Mouse (Mus musculus) heart, embryonic 13.5 days (tissue): ENCODE data around the gene Ntrk3. TPM values are rescaled to one million over a fixed set of nuclear protein-coding genes. Genes with fewer than 3 reads are reported as not detected.

Source experiments
- ATAC-seq: fragments of 200-750 bp; cut with Nextera tagmentation; 2 replicates; pipeline ENCODE4 v1.8.0; 2017; ENCODE audit warnings: moderate TSS enrichment; ENCODE audit not compliant: insufficient number of reproducible peaks, low FRiP score, low TSS enrichment; ENCODE audit errors: extremely low read depth
- H3K27ac ChIP-seq: fragments of 300-500 bp; sonication (generic); replicated peaks from 2 replicates; pipeline ENCODE4 v1.5.1; 2015; ENCODE audit warnings: moderate library complexity, mild to moderate bottlenecking, inconsistent platforms
- H3K27me3 ChIP-seq: fragments of 300-500 bp; sonication (generic); replicated peaks from 2 replicates; pipeline ENCODE4 v1.6.1; 2015; ENCODE audit warnings: mild to moderate bottlenecking, inconsistent platforms
- H3K36me3 ChIP-seq: fragments of 300-500 bp; sonication (generic); 2 replicates; pipeline ENCODE4 v1.6.1; 2015; ENCODE audit warnings: mild to moderate bottlenecking, inconsistent platforms
- H3K4me1 ChIP-seq: fragments of 300-500 bp; sonication (generic); 2 replicates; pipeline ENCODE4 v1.6.1; 2015; ENCODE audit warnings: inconsistent platforms
- H3K4me2 ChIP-seq: fragments of 300-500 bp; sonication (generic); 2 replicates; pipeline ENCODE4 v1.6.1; 2015; ENCODE audit warnings: inconsistent platforms, mild to moderate bottlenecking, moderate library complexity
- H3K4me3 ChIP-seq: fragments of 300-500 bp; sonication (generic); 2 replicates; pipeline ENCODE4 v1.5.1; 2015; ENCODE audit warnings: moderate library complexity, mild to moderate bottlenecking, inconsistent platforms
- H3K9ac ChIP-seq: fragments of 300-500 bp; sonication (generic); 2 replicates; pipeline ENCODE4 v1.6.1; 2015; ENCODE audit warnings: inconsistent platforms, mild to moderate bottlenecking, moderate library complexity
- H3K9me3 ChIP-seq: fragments of 300-500 bp; sonication (generic); 2 replicates; pipeline ENCODE4 v1.6.1; 2016; ENCODE audit warnings: inconsistent platforms
- WGBS: fragments of 180-500 bp; shearing (Covaris S2); methylation state at CpG from one replicate; pipeline ENCODE4 v1.1.7; 2015; ENCODE audit warnings: mixed read lengths; 5-methylcytosine and 5-hydroxymethylcytosine counted together
- polyA plus RNA-seq: library from polyadenylated mRNA; unstranded; fragments of >200 nt; fragmentation: Nextera tagmentation; extraction: Ambion mirVana; gene quantifications from 2 replicates; pipeline ENCODE4 v1.2.1, GENCODE M21; 2015

Gene Ntrk3
- polyA plus RNA-seq, 1 experiment from 2014 or later, result 1.1 TPM

GRCm38 (mm10) chr7:78719795-78720460 is 17.9 kb downstream of the Ntrk3 start:
- ATAC-seq, result no peak

GRCm38 (mm10) chr7:78719117-78719516 is 18.7 kb downstream of the Ntrk3 start:
- ATAC-seq, result no peak
- Histone ChIP-seq H3K9ac (no peak overlapping the region), H3K4me1 (no peaks in the 10 kb centered on the region), H3K9me3 (0 out of 2 replicates have a peak, but pooled peaks cover 3% of the 10 kb centered on the region), H3K4me3 (no peak overlapping the region), H3K27ac (no peak overlapping the region), H3K4me2 (no peak overlapping the region), H3K27me3 (no peaks in the 10 kb centered on the region), H3K36me3 (no peaks in the 10 kb centered on the region)
- 66% methylated on average over 5 of the region's 5 CpGs for WGBS

More at GRCm38 (mm10) chr7:78719795-78720460, 17.9 kb downstream of the Ntrk3 start:
- no peak overlapping the region for H3K9ac ChIP-seq
- 72% methylated on average over 7 of the region's 7 CpGs for WGBS
- H3K4me2 ChIP-seq, result no peak overlapping the region
- no peaks in the 10 kb centered on the region for H3K27me3 ChIP-seq
- H3K9me3 ChIP-seq, result no peaks in the 10 kb centered on the region
- no peak overlapping the region for H3K4me3 ChIP-seq
- no peaks in the 10 kb centered on the region for H3K4me1 ChIP-seq
- no peaks in the 10 kb centered on the region for H3K36me3 ChIP-seq
- no peak overlapping the region for H3K27ac ChIP-seq

- Histone ChIP-seq H3K36me3 (no peaks in the 10 kb centered on the region), H3K9me3 (0 out of 2 replicates have a peak, but pooled peaks cover 3% of the 10 kb centered on the region), H3K4me3 (no peak overlapping the region), H3K27me3 (no peaks in the 10 kb centered on the region), H3K4me2 (no peak overlapping the region), H3K27ac (no peak overlapping the region), H3K9ac (no peak overlapping the region), H3K4me1 (no peaks in the 10 kb centered on the region)
- WGBS, result 60% methylated on average over 8 of the region's 8 CpGs
- ATAC-seq, result no peak
These were observed 19.6 kb downstream of the Ntrk3 start for GRCm38 (mm10) chr7:78718191-78718609.

GRCm38 (mm10) chr7:78707708-78708107 is 30.1 kb downstream of the Ntrk3 start:
- Histone ChIP-seq H3K9ac (no peak overlapping the region), H3K27ac (no peak overlapping the region), H3K4me3 (no peak overlapping the region), H3K4me1 (no peaks in the 10 kb centered on the region), H3K36me3 (no peaks in the 10 kb centered on the region), H3K9me3 (no peaks in the 10 kb centered on the region), H3K4me2 (no peak overlapping the region), H3K27me3 (no peaks in the 10 kb centered on the region)
- no peak for ATAC-seq
- WGBS, result 56% methylated on average over 7 of the region's 7 CpGs

- Histone ChIP-seq H3K9ac (no peak overlapping the region), H3K4me3 (no peak overlapping the region), H3K27ac (no peak overlapping the region), H3K4me2 (no peak overlapping the region), H3K27me3 (no peaks in the 10 kb centered on the region), H3K9me3 (no peaks in the 10 kb centered on the region), H3K36me3 (no peaks in the 10 kb centered on the region), H3K4me1 (no peaks in the 10 kb centered on the region)
- ATAC-seq, result no peak
- WGBS, result 76% methylated on average over 3 of the region's 3 CpGs
These were observed 30.7 kb downstream of the Ntrk3 start for GRCm38 (mm10) chr7:78707122-78707521.

- no peak overlapping the region for H3K9ac ChIP-seq
- whole genome bisulfite sequencing, result 30% methylated on average over 6 of the region's 6 CpGs
- no peak overlapping the region for H3K27ac ChIP-seq
- no peaks in the 10 kb centered on the region for H3K4me1 ChIP-seq
- H3K36me3 ChIP-seq, result no peaks in the 10 kb centered on the region
- H3K4me2 ChIP-seq, result no peak overlapping the region
- H3K27me3 ChIP-seq, result no peaks in the 10 kb centered on the region
- no peak overlapping the region for H3K4me3 ChIP-seq
- H3K9me3 ChIP-seq, result no peaks in the 10 kb centered on the region
- no peak for ATAC-seq
These were observed 35.1 kb downstream of the Ntrk3 start for GRCm38 (mm10) chr7:78702676-78703075.

GRCm38 (mm10) chr7:78695200-78695599 is 42.6 kb downstream of the Ntrk3 start:
- 67% methylated on average over 3 of the region's 3 CpGs for WGBS
- Histone ChIP-seq H3K4me3 (no peak overlapping the region), H3K27me3 (no peaks in the 10 kb centered on the region), H3K4me2 (no peak overlapping the region), H3K9me3 (no peaks in the 10 kb centered on the region), H3K36me3 (no peaks in the 10 kb centered on the region), H3K4me1 (no peaks in the 10 kb centered on the region), H3K27ac (no peak overlapping the region), H3K9ac (no peak overlapping the region)
- ATAC-seq, result no peak

GRCm38 (mm10) chr7:78693148-78693547 is 44.7 kb downstream of the Ntrk3 start:
- 49% methylated on average over 1 of the region's 1 CpGs for WGBS
- Histone ChIP-seq H3K9me3 (no peaks in the 10 kb centered on the region), H3K36me3 (no peaks in the 10 kb centered on the region), H3K4me2 (no peak overlapping the region), H3K4me1 (no peaks in the 10 kb centered on the region), H3K27me3 (no peaks in the 10 kb centered on the region), H3K9ac (no peak overlapping the region), H3K4me3 (no peak overlapping the region), H3K27ac (no peak overlapping the region)
- no peak for ATAC-seq

- Histone ChIP-seq H3K9ac (no peak overlapping the region), H3K36me3 (no peaks in the 10 kb centered on the region), H3K27ac (no peak overlapping the region), H3K4me1 (no peaks in the 10 kb centered on the region), H3K27me3 (no peaks in the 10 kb centered on the region), H3K4me3 (no peak overlapping the region), H3K9me3 (no peaks in the 10 kb centered on the region), H3K4me2 (no peak overlapping the region)
- WGBS, result 38% methylated on average over 3 of the region's 3 CpGs
- no peak for ATAC-seq
These were observed 46.9 kb downstream of the Ntrk3 start for GRCm38 (mm10) chr7:78690956-78691355.

- no peak overlapping the region for H3K4me3 ChIP-seq
- no peak overlapping the region for H3K9ac ChIP-seq
- no peaks in the 10 kb centered on the region for H3K4me1 ChIP-seq
- H3K36me3 ChIP-seq, result no peaks in the 10 kb centered on the region
- no peaks in the 10 kb centered on the region for H3K9me3 ChIP-seq
- ATAC-seq, result no peak
- no peak overlapping the region for H3K27ac ChIP-seq
- no peak overlapping the region for H3K4me2 ChIP-seq
- 56% methylated on average over 6 of the region's 6 CpGs for WGBS
- H3K27me3 ChIP-seq, result no peaks in the 10 kb centered on the region
These were observed 52.9 kb downstream of the Ntrk3 start for GRCm38 (mm10) chr7:78684943-78685342.

GRCm38 (mm10) chr7:78680871-78681270 is 56.9 kb downstream of the Ntrk3 start:
- H3K4me2 ChIP-seq, result no peak overlapping the region
- H3K27ac ChIP-seq, result no peak overlapping the region
- WGBS, result 79% methylated on average over 2 of the region's 2 CpGs
- H3K9me3 ChIP-seq, result no peaks in the 10 kb centered on the region
- H3K9ac ChIP-seq, result no peak overlapping the region
- no peak overlapping the region for H3K4me3 ChIP-seq
- no peaks in the 10 kb centered on the region for H3K4me1 ChIP-seq
- no peaks in the 10 kb centered on the region for H3K27me3 ChIP-seq
- no peaks in the 10 kb centered on the region for H3K36me3 ChIP-seq
- ATAC-seq, result no peak

- no peak for ATAC-seq
- H3K4me3 ChIP-seq, result no peak overlapping the region
- H3K4me1 ChIP-seq, result no peaks in the 10 kb centered on the region
- H3K27ac ChIP-seq, result no peak overlapping the region
- WGBS, result 79% methylated on average over 16 of the region's 16 CpGs
- H3K9me3 ChIP-seq, result no peaks in the 10 kb centered on the region
- no peak overlapping the region for H3K9ac ChIP-seq
- no peaks in the 10 kb centered on the region for H3K27me3 ChIP-seq
- no peaks in the 10 kb centered on the region for H3K36me3 ChIP-seq
- no peak overlapping the region for H3K4me2 ChIP-seq
These were observed 68.4 kb downstream of the Ntrk3 start for GRCm38 (mm10) chr7:78669407-78669806.
